Mouse (Mus musculus) liver, adult 2 months (tissue): Measurements from ENCODE around the gene Tmem126b.

Source experiments
- CTCF ChIP-seq: fragments of 200-500 bp; IDR thresholded peaks from 2 replicates; pipeline ENCODE4 v1.5.1; 2011; ENCODE audit warnings: low read depth, low read length, control low read depth
- POLR2A ChIP-seq: fragments of 200-500 bp; IDR thresholded peaks from 2 replicates; pipeline ENCODE4 v1.6.1; 2011; ENCODE audit warnings: low read length, control low read depth; ENCODE audit not compliant: insufficient read depth; ENCODE audit errors: extremely low read depth

GRCm38 (mm10) chr7:90460330-90460729 lies 15.5 kb downstream of the Tmem126b start:
- TF ChIP-seq CTCF = no peak
- TF ChIP-seq POLR2A = no peak
